Mouse (Mus musculus) small intestine, adult 2 months (tissue): ENCODE measurements around the gene Aspm.
"Not testable (repeated sequence)": the region's sequence is repeated elsewhere in the genome, so short reads cannot be mapped to it uniquely, and the experiment has no call there.

Experiments
- CTCF ChIP-seq: fragments of 200-500 bp; IDR thresholded peaks from 2 replicates; pipeline ENCODE4 v1.5.1; 2012; ENCODE audit warnings: low read depth, mild to moderate bottlenecking, control low read depth, inconsistent platforms, low read length, moderate library complexity, mixed read lengths; ENCODE audit not compliant: insufficient replicate concordance, insufficient read length; ENCODE audit errors: extremely low read depth
- POLR2A ChIP-seq: fragments of 200-500 bp; IDR thresholded peaks from 2 replicates; pipeline ENCODE4 v1.6.1; 2012; ENCODE audit warnings: low read depth, mild to moderate bottlenecking, control low read depth, inconsistent platforms, low read length, moderate library complexity

- not testable (repeated sequence) for TF ChIP-seq CTCF, POLR2A
Measured at GRCm38 (mm10) chr1:139412365-139412764, 42.2 kb upstream of the Aspm start.
